Mouse (Mus musculus) small intestine, adult 2 months (tissue): ENCODE data around the gene Acer1.

Experiments
- CTCF ChIP-seq: fragments of 200-500 bp; IDR thresholded peaks from 2 replicates; pipeline ENCODE4 v1.5.1; 2012; ENCODE audit warnings: low read depth, mild to moderate bottlenecking, control low read depth, inconsistent platforms, low read length, moderate library complexity, mixed read lengths; ENCODE audit not compliant: insufficient replicate concordance, insufficient read length; ENCODE audit errors: extremely low read depth
- POLR2A ChIP-seq: fragments of 200-500 bp; IDR thresholded peaks from 2 replicates; pipeline ENCODE4 v1.6.1; 2012; ENCODE audit warnings: low read depth, mild to moderate bottlenecking, control low read depth, inconsistent platforms, low read length, moderate library complexity

GRCm38 (mm10) chr17:56936731-56937130 is 45.2 kb downstream of the Acer1 start:
- TF ChIP-seq CTCF (no peak), POLR2A (no peak)
